18 mouse cellular contexts compared by ENCODE assay signal in the genomic region with DNA sequence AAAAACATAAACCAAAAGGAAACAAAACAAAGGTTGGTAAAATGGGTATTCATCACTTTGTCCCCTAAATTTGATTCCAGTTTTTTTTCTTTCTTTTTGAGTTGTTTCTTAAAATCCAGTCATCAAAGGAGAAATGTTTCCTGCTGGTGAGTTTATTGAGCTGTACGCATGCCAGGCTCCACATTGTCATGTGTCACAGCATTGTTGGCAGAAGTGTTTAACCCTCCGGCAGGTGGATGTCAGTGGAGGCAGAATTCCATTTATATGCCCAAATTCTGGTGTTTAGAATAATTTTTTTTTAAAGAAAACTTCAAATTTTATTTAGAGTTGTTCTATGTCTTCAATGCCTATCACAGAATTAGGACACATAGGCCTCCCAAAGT. TPM values are rescaled to one million over a fixed set of nuclear protein-coding genes. Genes with fewer than 3 reads are reported as not detected.
"Had no signal": no experiment of that assay in that cellular context is flagged by ENCODE, and none has a peak within 500 bp of the region (broad histone marks: within the 10 kb centered on the region; RNA-seq: fewer than 3 reads in every experiment).

No protein-coding gene starts in this region.

- H3K9me3 ChIP-seq: limb, embryonic 15.5 days; midbrain, embryonic 10.5 days; neural tube, embryonic 15.5 days had no signal

- H3K27me3 ChIP-seq: limb, embryonic 15.5 days; neural tube, embryonic 15.5 days had no signal

- DNase-seq: kidney, postnatal 36 days; layer of hippocampus, adult 9-11 months; layer of hippocampus, postnatal 36 days; lung, adult 18-20 months; lung, postnatal 36 days; midbrain, embryonic 14.5 days; right cerebral cortex, adult 18-20 months; right cerebral cortex, postnatal 25 days; thymus, postnatal 4 days had no signal

- H3K9ac ChIP-seq: limb, embryonic 15.5 days; liver, embryonic 14.5 days; neural tube, embryonic 15.5 days had no signal

- H3K4me1 ChIP-seq: limb, embryonic 15.5 days; midbrain, embryonic 10.5 days had no signal

- H3K36me3 ChIP-seq: limb, embryonic 15.5 days; neural tube, embryonic 15.5 days had no signal

- H3K27ac ChIP-seq: kidney, postnatal 0 days; limb, embryonic 15.5 days; liver, embryonic 14.5 days; midbrain, embryonic 10.5 days; neural tube, embryonic 15.5 days; stomach, postnatal 0 days had no signal

- ATAC-seq: lung, postnatal 0 days had no signal

- H3K4me3 ChIP-seq: limb, embryonic 15.5 days; midbrain, embryonic 10.5 days; myocyte; neural tube, embryonic 15.5 days had no signal

- H3K4me2 ChIP-seq: limb, embryonic 15.5 days; neural tube, embryonic 15.5 days had no signal

RNA-seq across cellular contexts. Expression of a gene that starts 56.0 kb away (rescaled TPM):
- total RNA-seq: megakaryocyte progenitor cell, adult 5-6 weeks had no signal
- polyA plus RNA-seq: liver, embryonic 14.5 days; lung, postnatal 0 days; stomach, postnatal 0 days had no signal
